Mouse (Mus musculus): ENCODE results near the gene Tmem211.

Tmem211 gene

DNA sequence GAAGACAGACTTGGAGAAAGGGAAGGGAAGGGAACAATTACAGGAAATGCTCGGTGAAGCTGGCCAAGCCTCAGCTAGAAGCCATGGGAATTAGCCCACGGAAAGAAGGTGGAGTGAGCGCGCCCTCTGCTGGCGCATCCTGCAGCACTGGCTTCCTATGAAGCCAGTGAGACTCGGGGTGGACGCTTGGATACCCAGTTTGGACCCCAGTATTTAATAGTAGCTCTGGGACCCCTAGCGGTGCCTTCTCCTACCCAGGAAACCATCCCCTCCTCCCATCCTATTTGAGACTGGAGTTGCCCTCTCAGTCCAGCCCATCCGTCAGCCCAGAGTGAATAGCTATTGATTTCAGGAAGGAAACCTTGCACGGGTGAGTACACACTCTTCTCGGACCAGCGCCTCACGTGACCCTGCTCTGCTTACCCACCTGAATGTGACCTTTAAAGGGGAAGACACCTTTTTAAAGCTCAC is at the start of gene Tmem211:
TSS of gene Tmem211 (plus strand) at position 278 of the 471 bp plus-strand sequence.
- DNase-seq = peak; percentile 76 to 85

DNA sequence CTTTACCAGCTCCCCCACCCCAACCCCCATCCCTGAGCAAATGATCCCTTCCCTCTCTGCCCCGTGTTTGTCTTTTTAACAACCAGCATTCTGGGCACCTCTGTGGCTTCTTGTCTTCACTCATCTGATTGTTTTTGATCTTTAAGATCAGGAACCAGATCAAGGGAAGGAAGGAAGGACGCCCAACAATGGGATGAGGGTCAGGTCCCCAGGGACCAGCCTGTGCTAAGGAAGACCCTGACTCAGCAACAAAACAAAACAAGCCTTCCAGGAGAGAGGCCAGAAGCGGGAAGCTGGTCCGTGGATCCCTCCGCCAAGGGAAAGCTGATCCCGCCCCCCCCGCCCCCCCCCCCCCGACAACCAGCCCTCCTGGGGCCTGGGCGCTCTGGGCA is 47.3 kb upstream of the Tmem211 start:
- no peak for DNase-seq

DNA sequence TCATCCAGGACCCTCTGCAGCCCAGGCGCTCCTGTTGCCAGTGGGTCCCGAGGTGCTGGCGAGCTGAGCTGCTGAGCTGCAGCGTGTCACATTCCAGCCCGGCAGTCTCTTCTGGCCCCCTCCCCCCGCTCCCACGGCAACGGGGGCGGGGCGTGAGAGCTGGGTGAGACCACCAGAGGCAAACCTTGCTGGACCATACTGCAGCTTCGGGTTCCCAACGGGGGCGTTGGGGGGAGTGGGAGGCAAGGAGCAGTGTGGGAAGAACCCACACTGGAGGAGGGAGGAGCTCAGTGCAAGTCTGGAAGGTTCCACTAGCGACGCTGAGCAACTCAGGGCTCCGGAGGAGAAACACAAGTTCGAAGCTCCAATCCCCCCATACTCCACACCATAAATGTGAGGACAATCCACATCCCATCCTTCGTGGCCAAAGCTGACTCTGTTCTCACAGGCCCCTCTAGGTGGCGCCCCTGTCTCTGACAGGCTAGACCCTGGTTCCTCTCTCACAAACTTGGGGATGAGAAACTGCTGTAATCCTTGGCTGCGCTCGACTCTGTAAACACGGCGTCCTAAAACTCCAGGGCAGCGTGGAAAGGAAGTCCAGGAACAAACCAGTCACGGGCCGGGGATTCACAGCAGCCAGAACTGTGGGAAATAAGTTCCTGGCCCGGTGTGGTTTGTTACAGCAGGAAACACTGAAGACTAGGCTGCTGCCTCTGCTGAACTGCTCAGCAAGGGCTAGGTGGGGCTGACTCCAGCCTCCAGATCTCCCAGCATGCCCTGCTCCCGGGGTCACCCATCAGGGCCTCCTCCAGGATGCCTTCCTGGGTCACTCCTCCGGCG is 46.6 kb upstream of the Tmem211 start:
- DNase-seq = peak; percentile 84 to 90

DNA sequence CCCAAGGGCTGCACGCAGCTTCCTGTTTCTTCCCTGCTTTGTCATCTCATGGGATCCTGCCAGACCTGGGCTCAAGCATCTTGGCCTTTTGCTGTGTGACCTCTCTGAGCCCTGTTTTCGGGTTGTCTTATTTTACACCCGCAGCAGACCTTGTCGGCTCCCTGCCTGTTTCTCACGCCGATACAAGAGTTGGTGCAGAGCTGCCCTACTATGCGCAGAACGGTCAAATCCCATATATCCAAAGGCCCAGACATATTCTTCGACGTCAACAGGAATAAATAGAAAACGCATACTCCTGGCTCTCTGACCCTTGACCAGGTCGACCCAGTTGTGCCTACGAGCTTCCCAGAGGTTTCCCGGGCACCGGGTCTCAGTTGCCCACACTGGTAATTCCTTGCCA is 46.0 kb upstream of the Tmem211 start:
- DNase-seq = no peak

DNA sequence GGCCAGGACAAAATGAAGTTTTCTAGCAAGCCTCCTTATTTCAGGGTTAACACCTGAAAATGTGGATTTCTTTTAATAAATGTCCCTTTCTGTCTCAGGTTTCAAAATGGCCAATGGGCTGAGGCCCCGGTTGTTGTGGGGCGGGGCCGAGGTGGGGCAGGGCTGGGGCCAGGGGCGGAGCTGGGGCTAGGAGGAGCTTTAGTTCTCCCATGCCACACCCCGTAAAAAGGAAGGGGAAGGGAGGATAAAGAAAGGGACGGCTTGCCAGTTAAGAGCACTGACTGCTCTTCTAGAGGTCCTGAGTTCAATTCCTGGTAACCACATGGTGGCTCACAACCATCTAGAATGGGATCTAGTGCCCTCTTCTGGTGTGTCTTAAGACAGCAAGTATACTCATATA is 45.3 kb upstream of the Tmem211 start:
- DNase-seq = no peak

DNA sequence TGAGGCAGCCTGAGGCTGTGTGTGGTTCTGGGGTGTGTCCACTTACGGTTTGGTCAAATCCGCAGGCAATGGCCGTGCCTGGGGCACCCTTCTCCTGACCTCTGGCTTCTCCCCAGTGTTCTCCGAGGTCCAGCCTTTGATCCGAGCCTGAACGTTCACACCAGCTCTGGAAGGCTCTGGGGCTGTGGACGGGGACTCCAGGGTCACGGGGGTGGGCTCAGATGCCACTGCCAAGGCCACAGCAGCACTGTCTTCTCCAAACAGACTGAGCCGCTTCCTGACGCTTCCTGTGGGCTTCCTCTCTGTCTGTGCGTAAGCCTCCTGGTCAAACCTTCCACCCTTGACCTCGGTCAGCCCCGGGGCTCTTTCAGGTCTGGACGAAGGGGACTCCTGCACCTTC is 36.2 kb upstream of the Tmem211 start:
- no peak for DNase-seq

DNA sequence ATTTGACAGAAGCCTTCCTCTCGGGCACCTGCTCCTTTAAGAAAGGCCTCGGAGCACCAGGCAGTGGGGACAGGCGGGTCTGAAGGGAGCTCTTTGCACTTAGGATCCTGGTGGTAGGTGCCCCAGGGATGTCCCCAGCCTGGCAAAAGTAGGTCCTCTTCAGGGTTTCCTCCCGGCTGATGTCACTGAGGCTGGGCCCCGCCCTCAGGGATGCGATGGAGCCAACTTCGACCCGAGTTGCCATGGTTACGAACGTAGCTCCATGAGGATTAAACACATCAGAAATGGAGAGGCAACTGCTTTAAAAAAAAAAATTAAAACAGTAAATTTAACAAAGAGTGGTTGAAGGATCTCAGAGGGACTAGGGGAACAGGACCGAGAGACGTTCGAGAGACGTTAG is 34.8 kb upstream of the Tmem211 start:
- no peak for DNase-seq

DNA sequence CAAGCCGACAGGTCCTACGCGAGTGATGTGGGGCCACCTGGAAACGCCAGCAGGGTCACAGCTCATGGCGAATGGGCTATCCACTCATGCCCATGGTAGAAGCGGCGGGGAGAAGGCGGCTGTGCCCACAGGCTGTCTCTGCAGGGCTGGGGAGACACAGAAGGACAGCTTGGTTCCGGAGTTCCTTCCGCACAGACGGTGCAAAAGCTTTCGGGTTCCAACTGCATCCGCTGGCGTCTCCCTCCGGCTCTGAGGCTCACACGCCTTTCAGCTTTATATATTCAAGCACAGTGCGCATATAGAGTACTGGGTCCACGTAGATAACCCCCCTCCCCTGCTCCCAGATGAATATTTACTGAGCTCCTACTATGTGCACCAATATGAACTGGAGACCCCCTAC is 32.9 kb upstream of the Tmem211 start:
- no peak for DNase-seq

DNA sequence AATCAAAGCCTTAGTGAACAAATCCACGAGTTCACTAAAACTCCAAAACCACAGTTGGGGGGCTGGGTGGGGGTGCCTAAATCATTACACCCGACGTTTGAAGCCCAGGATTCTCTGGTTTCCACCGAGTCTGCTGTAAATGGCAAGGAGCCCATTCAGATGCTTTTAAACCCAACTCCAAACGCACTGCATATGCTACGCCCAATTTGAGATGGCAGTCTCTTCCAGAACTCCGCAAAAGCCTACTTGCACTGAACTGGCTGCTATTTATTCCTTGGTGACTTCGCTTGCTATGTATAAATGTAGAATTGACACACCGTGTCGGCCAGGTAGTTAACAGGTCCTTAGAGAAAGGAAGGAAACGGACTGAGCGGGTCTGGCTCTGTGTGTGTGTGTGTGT is 31.3 kb upstream of the Tmem211 start:
- DNase-seq = no peak

DNA sequence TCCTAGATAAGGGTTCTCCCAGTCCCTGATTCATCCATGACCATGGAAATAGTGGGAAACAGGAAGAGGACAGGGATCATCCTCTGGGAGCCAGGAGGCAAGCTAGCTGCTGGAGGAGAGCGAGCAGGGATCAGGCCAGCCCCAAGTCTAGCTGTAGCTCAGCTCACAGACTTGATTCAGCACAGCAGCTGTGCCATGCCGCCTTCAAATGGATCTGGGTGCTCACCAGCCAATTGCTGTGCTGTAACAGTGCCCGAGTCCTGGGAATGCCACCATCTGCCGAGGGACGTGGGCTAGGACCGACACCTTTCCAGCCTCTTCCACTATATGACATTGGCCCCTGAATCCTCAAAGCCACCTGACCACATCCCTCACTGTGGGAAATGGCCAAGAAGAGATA is 30.8 kb upstream of the Tmem211 start:
- no peak for DNase-seq

DNA sequence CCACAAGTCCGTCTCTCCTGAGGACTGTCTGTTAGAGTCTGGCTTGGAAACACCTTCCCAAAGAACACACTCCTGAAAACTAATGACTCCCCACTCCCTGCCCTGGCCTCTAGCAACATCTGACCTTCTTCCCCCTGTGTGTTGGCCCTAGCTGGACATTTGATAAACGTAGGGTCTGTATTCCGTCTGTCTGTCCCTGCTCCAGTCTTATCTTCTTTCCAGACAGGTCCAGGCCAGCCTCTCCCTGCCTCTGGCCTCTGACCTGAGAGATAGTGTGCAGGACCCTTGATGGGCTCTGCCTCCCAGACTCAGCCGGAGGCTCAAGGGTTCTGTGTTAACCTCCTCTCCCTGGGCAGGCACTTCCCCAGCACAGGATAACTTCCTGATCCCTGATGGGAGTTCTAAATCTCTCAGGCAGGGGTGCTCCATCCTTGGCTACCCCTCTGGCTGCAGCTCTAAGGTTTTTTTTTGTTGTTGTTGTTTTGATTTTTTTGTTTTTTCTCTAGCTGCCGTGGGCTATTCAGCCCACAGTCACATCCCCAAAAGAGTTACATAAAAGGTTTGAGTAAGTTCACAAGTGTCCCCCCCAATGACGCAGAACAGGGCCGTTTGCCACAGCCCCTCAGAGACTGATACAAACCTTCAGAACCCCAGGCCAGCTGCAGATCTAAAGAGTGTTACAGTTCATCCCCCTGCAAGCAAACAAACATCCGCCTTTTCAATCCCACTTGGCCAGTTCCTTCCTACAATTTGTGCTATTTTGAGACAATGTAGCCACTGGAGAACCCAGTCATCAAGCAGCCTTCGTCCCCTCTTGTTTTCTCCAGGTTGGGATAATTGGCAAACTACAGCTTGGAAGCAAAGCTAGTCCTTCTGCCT is 29.6 kb upstream of the Tmem211 start:
- no peak for DNase-seq

DNA sequence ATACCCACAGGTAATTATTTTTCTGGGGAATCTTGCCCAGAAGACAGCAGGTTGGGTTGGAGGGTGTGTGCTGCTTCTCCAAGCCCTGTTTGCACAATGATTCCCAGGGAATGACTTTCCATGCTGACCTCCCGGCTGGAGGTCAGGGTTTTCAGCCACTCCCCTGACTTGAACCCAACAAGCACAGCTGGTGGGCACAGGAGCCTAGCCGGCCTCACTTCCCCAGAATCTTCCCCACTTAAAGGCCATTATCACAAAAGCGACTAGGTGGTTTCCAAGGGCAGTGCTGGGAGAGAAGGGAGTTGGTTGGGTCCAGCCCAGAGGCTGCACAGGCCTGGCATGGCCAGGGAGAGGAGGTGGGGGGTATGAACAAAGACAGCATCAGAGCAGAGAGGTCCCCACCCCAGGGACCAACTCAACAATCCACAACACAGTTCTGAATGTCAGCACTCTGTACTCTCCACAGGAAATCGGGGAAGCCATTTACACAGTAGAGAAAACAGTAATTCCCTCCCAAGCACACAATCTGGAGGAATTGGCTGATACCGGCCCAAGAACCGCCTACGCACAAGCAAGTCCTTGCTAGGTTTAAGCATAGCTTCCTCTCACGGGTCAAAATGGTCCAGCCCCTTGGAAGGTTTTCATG is 27.5 kb upstream of the Tmem211 start:
- DNase-seq = no peak

DNA sequence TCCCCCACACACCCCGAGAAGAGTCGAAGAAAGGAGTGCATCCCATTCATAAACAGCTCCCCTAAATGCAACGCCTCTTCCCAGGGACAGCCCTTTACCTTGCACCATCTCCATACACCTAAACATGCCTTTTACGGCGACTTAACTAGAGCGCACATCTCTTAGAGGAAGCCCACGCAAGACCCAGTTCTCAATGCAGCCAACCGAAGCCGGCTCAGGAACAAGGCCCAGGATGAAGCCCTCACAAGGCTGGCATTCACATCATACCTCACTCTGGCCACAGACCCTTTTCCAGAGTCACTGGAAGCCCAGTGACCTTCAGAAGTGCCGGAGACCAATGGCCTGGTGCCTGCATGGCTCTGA is 27.0 kb upstream of the Tmem211 start:
- no peak for DNase-seq

DNA sequence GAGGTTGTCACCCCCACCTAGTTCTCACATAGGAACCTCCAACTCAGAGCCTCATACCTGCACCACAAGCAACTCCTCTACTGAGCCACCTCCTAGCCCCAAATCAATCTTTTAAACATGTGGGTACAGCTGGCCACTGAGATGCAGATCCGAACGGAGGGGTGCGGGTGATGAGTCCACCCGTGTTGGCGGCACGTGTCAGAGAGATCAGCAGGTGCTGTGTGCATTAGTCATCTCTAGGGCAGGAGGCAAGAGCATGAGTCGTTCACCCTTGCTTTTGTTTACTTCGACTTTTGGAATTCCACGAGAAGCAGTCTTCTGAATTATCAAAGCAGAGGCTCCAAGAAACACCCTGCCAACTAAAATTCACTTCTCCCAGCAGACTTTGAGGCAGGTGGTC is 22.5 kb upstream of the Tmem211 start:
- DNase-seq = no peak

DNA sequence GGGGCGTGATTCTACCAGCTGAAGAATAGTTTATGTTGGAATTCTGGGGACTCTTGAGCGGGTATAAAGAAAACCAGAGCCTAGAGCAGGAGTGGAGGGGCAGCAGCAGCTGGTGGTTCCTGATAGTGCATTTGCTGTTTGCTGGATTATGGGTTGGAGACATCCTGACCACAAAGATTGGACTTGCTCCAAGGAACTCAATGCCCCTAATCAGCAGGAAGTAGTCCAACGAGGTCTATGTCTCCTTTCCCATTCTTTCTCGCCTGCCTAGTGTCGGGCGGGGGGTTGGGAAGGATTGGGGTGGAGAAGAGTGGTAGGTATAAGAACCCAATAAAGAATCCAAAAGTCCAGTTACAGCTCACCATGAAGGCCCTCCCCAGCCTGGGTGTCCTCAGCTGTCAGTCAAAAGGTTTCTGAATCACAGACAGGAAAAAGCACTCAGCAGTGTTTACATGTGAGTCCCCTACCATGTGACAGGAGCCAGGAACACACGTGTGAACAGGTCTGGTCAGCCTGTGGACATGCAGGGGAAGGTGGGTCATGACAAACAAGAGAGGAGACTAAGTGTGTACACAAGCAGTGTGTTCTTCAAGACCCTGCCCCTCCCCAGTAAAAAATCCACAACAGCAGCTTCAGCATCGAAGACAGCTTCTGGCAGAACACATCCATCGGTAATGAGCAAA is 19.9 kb upstream of the Tmem211 start:
- peak in 1 of 2 experiments; percentile 46 for DNase-seq

DNA sequence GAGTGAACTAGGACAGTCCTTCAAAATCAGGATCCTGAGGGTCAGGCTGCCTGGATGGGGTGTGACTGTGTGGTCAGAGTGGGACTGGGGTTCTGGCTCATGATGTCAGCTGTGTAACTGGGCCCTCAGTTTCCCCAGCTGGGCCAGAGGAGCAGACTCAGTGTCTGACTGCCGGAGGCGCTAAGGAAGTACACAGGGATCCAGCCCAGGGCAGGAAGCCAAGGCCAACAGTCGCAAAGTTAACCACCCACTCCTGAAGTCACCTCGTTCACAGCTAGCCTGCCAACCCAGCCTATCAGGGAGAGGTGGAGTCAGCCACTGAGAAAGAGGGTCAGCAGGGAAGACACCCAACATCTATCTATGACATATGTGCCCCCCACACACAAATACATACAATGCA is 18.7 kb upstream of the Tmem211 start:
- DNase-seq = peak; percentile 61 to 72

DNA sequence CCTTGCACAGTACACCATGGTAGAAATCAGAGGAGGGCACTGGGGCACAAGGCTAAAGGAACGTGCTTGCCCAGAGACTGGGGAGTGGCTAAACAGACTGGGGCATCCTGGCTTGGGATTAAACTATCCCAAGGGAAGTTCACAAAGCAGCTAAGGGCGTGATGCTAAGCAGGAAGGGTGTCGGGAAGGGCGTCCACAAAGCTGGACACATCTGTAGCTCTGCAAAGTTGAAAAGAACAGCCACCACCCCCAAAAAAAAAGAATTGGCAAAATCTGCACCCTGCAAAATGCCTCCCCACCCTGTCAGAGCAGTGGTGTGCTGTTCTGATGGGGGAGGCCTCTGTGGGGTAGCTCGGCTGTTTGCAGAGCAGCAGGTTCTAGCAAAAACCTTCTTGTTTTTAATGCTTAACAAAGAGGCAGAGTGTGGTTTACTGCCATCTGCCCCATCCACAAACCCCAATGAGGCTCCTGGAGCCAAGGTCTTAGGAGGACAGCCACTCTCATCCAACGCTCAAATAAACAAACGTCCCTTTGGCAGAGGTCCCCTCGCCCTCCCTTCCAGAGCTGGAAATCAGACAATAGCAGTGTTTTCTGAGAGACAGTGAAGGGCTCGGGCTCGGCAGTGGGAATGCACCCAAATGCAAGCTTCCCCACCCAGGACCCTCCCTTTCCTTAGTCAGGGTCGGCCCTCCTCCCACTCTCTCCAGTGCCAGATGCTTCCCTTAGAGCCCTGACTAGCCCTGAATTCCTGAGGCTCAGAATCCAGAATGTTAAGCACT is 17.9 kb upstream of the Tmem211 start:
- peak; percentile 82 to 85 for DNase-seq

DNA sequence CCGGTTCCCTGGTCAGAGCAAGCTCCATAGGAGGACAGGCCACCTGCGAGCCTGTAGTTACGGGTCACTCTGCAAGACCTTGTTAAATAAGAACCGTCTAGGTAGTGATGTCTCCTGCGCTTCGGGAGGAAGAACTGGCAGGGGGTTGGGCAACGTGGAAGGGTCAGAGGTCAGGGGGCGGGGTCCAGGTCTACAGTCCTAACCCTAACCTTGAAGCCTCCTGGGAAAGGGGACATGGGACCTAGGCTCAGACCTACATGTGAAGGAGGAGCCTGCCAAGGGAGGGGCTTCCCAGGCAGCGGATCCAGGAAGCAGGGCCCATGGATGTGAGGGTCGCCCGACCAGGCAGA is 17.3 kb upstream of the Tmem211 start:
- no peak for DNase-seq

DNA sequence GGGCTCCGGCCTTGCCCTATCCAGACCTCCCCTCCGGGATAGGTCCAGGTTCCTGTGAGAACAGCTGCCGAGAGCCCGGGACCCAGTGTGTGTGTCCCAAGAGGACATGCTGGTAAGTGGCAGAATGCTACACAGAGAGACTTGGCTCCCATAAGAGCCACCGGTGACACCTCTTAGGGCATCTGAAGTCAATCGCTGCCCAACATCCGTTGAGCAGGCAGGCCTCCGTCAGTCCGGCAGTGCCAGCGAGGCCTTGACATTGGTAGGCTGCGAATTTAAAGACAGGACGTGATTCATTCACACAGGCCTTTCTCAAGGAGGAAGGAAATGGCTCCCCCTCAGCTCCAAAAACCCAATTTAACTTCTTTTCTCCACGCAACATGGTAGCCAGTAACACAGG is 16.8 kb upstream of the Tmem211 start:
- no peak for DNase-seq

DNA sequence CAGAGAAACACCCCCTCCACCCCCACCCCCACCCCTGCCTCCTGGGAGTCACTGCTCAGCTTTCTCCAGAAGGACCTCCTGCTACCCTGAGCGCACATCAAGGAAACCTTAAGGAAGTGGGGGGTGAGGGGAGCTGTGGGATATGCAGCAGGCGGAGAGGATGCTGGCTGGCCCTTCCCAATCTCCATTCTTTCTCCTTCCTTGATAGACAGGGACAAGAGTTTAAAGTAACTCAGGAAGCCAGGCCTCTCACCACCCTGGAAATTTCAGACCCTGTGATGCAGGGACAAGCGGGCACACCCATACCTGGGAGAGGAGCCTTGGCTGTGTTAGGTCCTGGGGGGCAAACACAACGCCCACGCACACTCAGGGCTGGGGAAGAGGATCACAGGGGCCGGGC is 16.4 kb upstream of the Tmem211 start:
- DNase-seq = no peak

DNA sequence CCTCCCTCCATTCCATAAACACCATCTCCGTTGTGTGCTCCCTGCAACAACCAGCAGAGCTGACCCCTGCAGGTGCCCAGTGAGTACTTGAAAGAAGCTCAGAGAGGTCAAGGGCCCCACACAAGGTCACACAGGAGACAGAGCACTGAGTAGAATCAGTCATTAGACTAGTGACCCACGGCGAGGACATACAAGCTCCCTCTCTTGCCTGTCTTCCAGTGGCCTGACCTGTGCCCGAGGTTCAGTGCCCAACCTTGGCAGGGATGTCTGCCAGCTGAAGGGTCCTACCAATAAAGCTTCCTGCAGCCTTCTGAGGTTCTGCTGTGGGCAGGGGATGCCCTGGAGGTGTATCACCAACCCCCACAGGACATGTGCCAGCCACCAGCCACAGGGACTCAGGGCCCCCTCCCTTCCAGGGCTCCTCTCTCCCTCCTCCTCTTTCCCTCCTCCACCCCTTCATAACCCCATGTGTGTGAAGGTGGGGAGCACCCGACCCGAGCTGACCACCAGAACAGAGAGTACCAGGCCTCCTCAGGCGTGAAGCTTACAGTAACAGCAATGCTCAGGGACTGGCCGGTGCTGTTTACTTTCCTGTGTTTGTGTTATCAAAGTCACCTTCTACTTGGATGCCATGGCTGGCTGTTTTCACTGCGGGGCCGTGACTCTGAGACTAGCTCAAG is 14.4 kb upstream of the Tmem211 start:
- no peak for DNase-seq

DNA sequence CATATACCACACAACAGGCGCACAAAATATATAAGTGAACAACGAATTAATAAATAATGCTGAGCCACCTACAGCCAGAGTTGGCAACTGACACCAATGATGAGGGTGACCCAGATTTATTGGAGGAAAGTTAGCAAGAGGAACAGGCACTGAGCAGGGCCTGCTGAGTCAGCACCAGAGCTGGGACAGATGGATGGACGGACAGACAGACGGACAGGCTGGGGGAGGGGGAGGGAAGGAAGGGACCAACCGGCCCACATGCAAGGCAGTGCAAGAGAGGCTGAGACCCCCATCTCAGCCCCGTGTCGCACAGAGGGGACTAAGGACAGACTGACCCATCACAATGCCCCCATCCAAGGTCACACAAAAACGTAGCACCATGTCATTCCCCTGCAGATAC is 12.7 kb upstream of the Tmem211 start:
- DNase-seq = no peak

Measured in lung, adult 18-20 months (tissue).